Mouse (Mus musculus): Measurements from ENCODE around the gene Plekha6.

GRCm38 (mm10) chr1:133254856-133255764 is 91.1 kb downstream of the Plekha6 start:
- TF ChIP-seq CTCF (IDR thresholded peaks at IDR 0.05; ENCODE audit: low read depth) (no peak), EP300 (IDR thresholded peaks at IDR 0.05; ENCODE audit: low read depth) (no peak)
